Mouse (Mus musculus) heart, adult 2 months (tissue): ENCODE measurements at regions not wholly inside any gene's neighbourhood (a gene's known extent, or its start where the extent isn't known, plus 50 kb on each side); places are given as distances from the start of the nearest gene placed in this dataset.

ENCODE experiments used
- DNase-seq, 2 experiments: peaks; one replicate each; pipeline ENCODE4 v3.0.0; 2021
- H3K27ac ChIP-seq: fragments of 200-600 bp; 2 replicates; pipeline ENCODE4 v1.8.1; 2022
- H3K27me3 ChIP-seq: fragments of 200-500 bp; 2 replicates; pipeline ENCODE4 v1.6.1; 2012; ENCODE audit warnings: mild to moderate bottlenecking, low read length, inconsistent platforms, mixed read lengths; ENCODE audit not compliant: control insufficient read depth, insufficient read depth
- H3K36me3 ChIP-seq: fragments of 200-500 bp; 2 replicates; pipeline ENCODE4 v1.6.1; 2012; ENCODE audit warnings: low read length, inconsistent platforms; ENCODE audit not compliant: control insufficient read depth, insufficient read depth
- H3K4me1 ChIP-seq: fragments of 200-500 bp; 2 replicates; pipeline ENCODE4 v1.6.1; 2011; ENCODE audit warnings: low read length; ENCODE audit not compliant: control insufficient read depth, insufficient read depth
- H3K4me3 ChIP-seq: fragments of 200-600 bp; 2 replicates; pipeline ENCODE4 v1.8.1; 2022
- H3K79me2 ChIP-seq: fragments of 200-500 bp; replicated peaks from 2 replicates; pipeline ENCODE4 v1.6.1; 2012; ENCODE audit warnings: mild to moderate bottlenecking, inconsistent platforms, low read length, moderate library complexity, mixed read lengths; ENCODE audit not compliant: control insufficient read depth, insufficient read depth
- H3K9ac ChIP-seq: fragments of 200-500 bp; 2 replicates; pipeline ENCODE4 v1.6.1; 2012; ENCODE audit warnings: low read depth, mild to moderate bottlenecking, control low read depth, inconsistent platforms, low read length, mixed read lengths
- CTCF ChIP-seq: fragments of 200-600 bp; IDR thresholded peaks from 2 replicates; pipeline ENCODE4 v1.8.1; 2022; ENCODE audit warnings: antibody characterized with exemption, mild to moderate bottlenecking, moderate library complexity
- EP300 ChIP-seq: fragments of 200-500 bp; IDR thresholded peaks from 2 replicates; pipeline ENCODE4 v1.6.1; 2011; ENCODE audit warnings: low read depth, low read length, control low read depth; ENCODE audit not compliant: insufficient read depth
- POLR2A ChIP-seq: fragments of 200-500 bp; IDR thresholded peaks from 2 replicates; pipeline ENCODE4 v1.6.1; 2011; ENCODE audit warnings: mild to moderate bottlenecking, low read depth, low read length, control low read depth; ENCODE audit not compliant: insufficient read depth
- WGBS: fragments of 180-500 bp; shearing (Covaris S2); methylation state at CpG from one replicate; pipeline ENCODE4 v1.1.7; 2018; 5-methylcytosine and 5-hydroxymethylcytosine counted together
- intact Hi-C: fragments of 180-260 bp; cut with DNase I; formaldehyde crosslinking; loops from one replicate; pipeline ENCODE4 v1.15.1; 2025

GRCm38 (mm10) chr9:92996156-92996555 is 454.1 kb downstream of the Plod2 start:
- H3K27me3 ChIP-seq, result no peaks in the 10 kb centered on the region
- no peaks in the 10 kb centered on the region for H3K36me3 ChIP-seq
- intact Hi-C loops, result no loop called here
- 68% methylated on average over 2 of the region's 2 CpGs for WGBS
- H3K27ac ChIP-seq, result no peak overlapping the region
- no peaks in the 10 kb centered on the region for H3K79me2 ChIP-seq
- no peak overlapping the region for H3K4me3 ChIP-seq
- DNase-seq, result no peak
- H3K9ac ChIP-seq, result no peak overlapping the region
- no peaks in the 10 kb centered on the region for H3K4me1 ChIP-seq
- no peak for TF ChIP-seq CTCF
- TF ChIP-seq POLR2A, result no peak
- TF ChIP-seq EP300, result no peak

GRCm38 (mm10) chr9:93005182-93005953 is 463.3 kb downstream of the Plod2 start:
- DNase-seq, result no peak
- Histone ChIP-seq H3K9ac (no peak overlapping the region), H3K27me3 (no peaks in the 10 kb centered on the region), H3K79me2 (no peaks in the 10 kb centered on the region), H3K4me3 (no peak overlapping the region), H3K27ac (no peak overlapping the region), H3K4me1 (no peaks in the 10 kb centered on the region), H3K36me3 (no peaks in the 10 kb centered on the region)
- 62% methylated on average over 3 of the region's 3 CpGs for WGBS
- no peak for TF ChIP-seq EP300
- no peak for TF ChIP-seq POLR2A
- no peak for TF ChIP-seq CTCF
- intact Hi-C loops, result no loop called here

- no peak overlapping the region for H3K4me3 ChIP-seq
- intact Hi-C loops, result no loop called here
- no peak overlapping the region for H3K27ac ChIP-seq
- H3K27me3 ChIP-seq, result no peaks in the 10 kb centered on the region
- TF ChIP-seq POLR2A (no peak), CTCF (no peak), EP300 (no peak)
- 48% methylated on average over 4 of the region's 4 CpGs for WGBS
- DNase-seq, result no peak
- H3K36me3 ChIP-seq, result no peaks in the 10 kb centered on the region
- no peaks in the 10 kb centered on the region for H3K4me1 ChIP-seq
- no peaks in the 10 kb centered on the region for H3K79me2 ChIP-seq
- no peak overlapping the region for H3K9ac ChIP-seq
Measured at GRCm38 (mm10) chr9:93008511-93009302, 466.7 kb downstream of the Plod2 start.

- Histone ChIP-seq H3K27me3 (no peaks in the 10 kb centered on the region), H3K36me3 (no peaks in the 10 kb centered on the region), H3K79me2 (no peaks in the 10 kb centered on the region), H3K9ac (no peak overlapping the region), H3K4me3 (no peak overlapping the region), H3K27ac (no peak overlapping the region), H3K4me1 (no peaks in the 10 kb centered on the region)
- 74% methylated on average over 10 of the region's 10 CpGs for WGBS
- TF ChIP-seq POLR2A (no peak), CTCF (no peak), EP300 (no peak)
- intact Hi-C loops, result no loop called here
- DNase-seq, result no peak
Measured at GRCm38 (mm10) chr9:93044298-93044912, 502.4 kb downstream of the Plod2 start.

GRCm38 (mm10) chr9:93072140-93072539 is 530.1 kb downstream of the Plod2 start:
- H3K27ac ChIP-seq, result no peak overlapping the region
- TF ChIP-seq POLR2A (no peak), EP300 (no peak), CTCF (no peak)
- 50% methylated on average over 3 of the region's 3 CpGs for WGBS
- intact Hi-C loops, result no loop called here
- H3K27me3 ChIP-seq, result no peaks in the 10 kb centered on the region
- no peak overlapping the region for H3K4me3 ChIP-seq
- no peak overlapping the region for H3K9ac ChIP-seq
- no peaks in the 10 kb centered on the region for H3K79me2 ChIP-seq
- DNase-seq, result no peak
- no peaks in the 10 kb centered on the region for H3K4me1 ChIP-seq
- H3K36me3 ChIP-seq, result no peaks in the 10 kb centered on the region

GRCm38 (mm10) chr9:93083114-93083513 is 541.1 kb downstream of the Plod2 start:
- H3K4me3 ChIP-seq, result no peak overlapping the region
- no peaks in the 10 kb centered on the region for H3K4me1 ChIP-seq
- H3K79me2 ChIP-seq, result no peaks in the 10 kb centered on the region
- intact Hi-C loops, result no loop called here
- TF ChIP-seq CTCF (peak; percentile 31), POLR2A (no peak)
- H3K36me3 ChIP-seq, result no peaks in the 10 kb centered on the region
- DNase-seq, result no peak
- no peak overlapping the region for H3K9ac ChIP-seq
- 75% methylated on average over 1 of the region's 1 CpGs for WGBS
- 0 out of 2 replicates have a peak, but pooled peaks cover 1% of the 10 kb centered on the region for H3K27me3 ChIP-seq
- no peak overlapping the region for H3K27ac ChIP-seq
